Mouse (Mus musculus) olfactory bulb, adult 2 months (tissue): ENCODE measurements at regions not wholly inside any gene's neighbourhood (a gene's known extent, or its start where the extent isn't known, plus 50 kb on each side); places are given as distances from the start of the nearest gene placed in this dataset.

Experiments used
- CTCF ChIP-seq: fragments of 200-500 bp; IDR thresholded peaks from 2 replicates; pipeline ENCODE4 v1.5.1; 2012; ENCODE audit warnings: low read depth, mild to moderate bottlenecking, low read length, moderate library complexity; ENCODE audit not compliant: insufficient read depth
- POLR2A ChIP-seq: fragments of 200-500 bp; IDR thresholded peaks from 2 replicates; pipeline ENCODE4 v1.6.1; 2012; ENCODE audit warnings: mild to moderate bottlenecking, low read depth, low read length, moderate library complexity; ENCODE audit not compliant: insufficient read depth

GRCm38 (mm10) chr8:96288525-96288924 lies 400.2 kb upstream of the Got2 start:
- TF ChIP-seq POLR2A (no peak), CTCF (no peak)
